Mouse (Mus musculus) spleen, adult 2 months (tissue): ENCODE measurements at regions not wholly inside any gene's neighbourhood (a gene's known extent, or its start where the extent isn't known, plus 50 kb on each side); places are given as distances from the start of the nearest gene placed in this dataset.

ENCODE experiments used
- CTCF ChIP-seq: fragments of 200-500 bp; IDR thresholded peaks from 2 replicates; pipeline ENCODE4 v1.5.1; 2011; ENCODE audit warnings: mild to moderate bottlenecking, inconsistent platforms; ENCODE audit not compliant: insufficient read depth, insufficient read length, insufficient replicate concordance; ENCODE audit errors: extremely low read depth
- POLR2A ChIP-seq: fragments of 200-500 bp; IDR thresholded peaks from 2 replicates; pipeline ENCODE4 v1.6.1; 2011; ENCODE audit warnings: low read depth, low read length, inconsistent platforms

- TF ChIP-seq CTCF: no peak
- no peak for TF ChIP-seq POLR2A
Observed at GRCm38 (mm10) chrX:163814806-163815205, 53.7 kb upstream of the Rnf138rt1 start.
